Mouse (Mus musculus) spleen, adult 18-20 months (tissue): ENCODE data around the gene Tpm3-rs7.
"Not testable (repeated sequence)": the region's sequence is repeated elsewhere in the genome, so short reads cannot be mapped to it uniquely, and the experiment has no call there.

Experiments used
- DNase-seq, 2 experiments: peaks; one replicate each; pipeline ENCODE4 v3.0.0; 2022; ENCODE audit warnings: mixed read lengths in 2 of 2

The Tpm3-rs7 gene

GRCm38 (mm10) chr14:113314499-113314898 lies at the start of gene Tpm3-rs7:
Gene Tpm3-rs7 (plus strand): TSS chr14:113314608.
- DNase-seq, result not testable (repeated sequence)

DNA sequence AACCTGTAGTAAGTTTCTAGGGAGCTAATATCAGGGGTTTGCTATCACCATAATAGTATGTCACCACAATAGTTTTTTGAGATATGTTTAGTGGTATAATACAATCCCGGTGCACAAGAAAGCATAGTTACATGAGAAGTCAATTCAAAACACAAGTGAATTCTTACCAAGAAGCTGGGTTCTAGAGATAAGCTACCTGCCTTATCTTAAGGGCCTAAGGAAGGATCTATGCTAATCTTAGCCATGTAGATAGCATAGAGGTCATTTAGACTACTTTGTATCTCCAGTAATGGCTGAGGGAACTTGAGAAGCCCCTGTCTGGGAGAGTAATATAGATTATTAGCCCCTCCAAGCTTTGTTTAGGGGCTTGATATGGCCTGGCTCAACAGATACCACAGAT lies 2.6 kb downstream of the Tpm3-rs7 start:
- no peak for DNase-seq

GRCm38 (mm10) chr14:113363361-113363760 lies 49.0 kb downstream of the Tpm3-rs7 start:
- no peak for DNase-seq
